Mouse (Mus musculus): ENCODE data around the gene Nyap2.

DNA sequence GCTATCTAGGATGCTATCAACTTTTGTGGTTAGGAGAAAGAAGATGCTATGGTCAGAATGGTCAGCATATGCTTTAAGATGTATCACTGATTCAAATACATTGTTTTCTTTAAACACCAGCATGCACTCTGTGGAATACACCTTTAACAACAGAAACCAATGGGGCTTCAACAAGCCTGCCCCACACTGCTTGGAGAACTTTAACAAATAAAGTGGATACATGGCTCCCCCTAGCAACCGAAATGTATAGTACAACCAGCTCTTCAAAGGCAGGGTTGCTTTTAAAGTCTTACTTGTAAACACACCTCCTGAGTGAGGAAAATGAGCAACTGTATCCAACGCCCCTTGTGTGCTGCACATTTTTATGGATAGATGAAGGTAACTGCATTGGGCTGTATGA lies 224.9 kb downstream of the Nyap2 start:
- TF ChIP-seq MYC (IDR thresholded peaks at IDR 0.05; ENCODE audit: low read depth, low read length) (no peak), CTCF (conservative IDR thresholded peaks at IDR 0.05 in 1 of 2, IDR thresholded peaks at IDR 0.05 in 1 of 2; ENCODE audit: low read depth in 2 of 2, low read length in 2 of 2) (peak; percentile 20 to 68; a peak in 2 of 4 replicates), CHD2 (IDR thresholded peaks at IDR 0.05; ENCODE audit: low read length) (no peak), ZC3H11A (IDR thresholded peaks at IDR 0.05; ENCODE audit: low read depth, low read length) (no peak)
